Mouse (Mus musculus) bone marrow, adult 2 months (tissue): ENCODE measurements around the gene Dhx8. TPM values are rescaled to one million over a fixed set of nuclear protein-coding genes. Genes with fewer than 3 reads are reported as not detected.

Experiments used
- H3K27ac ChIP-seq: fragments of 200-500 bp; 2 replicates; pipeline ENCODE4 v1.5.1; 2012; ENCODE audit warnings: low read depth, mild to moderate bottlenecking, control low read depth, inconsistent platforms, low read length; ENCODE audit not compliant: control insufficient read depth, poor library complexity, insufficient read depth
- H3K4me1 ChIP-seq: fragments of 200-500 bp; 2 replicates; pipeline ENCODE4 v1.6.1; 2011; ENCODE audit warnings: low read length; ENCODE audit not compliant: control insufficient read depth, insufficient read depth
- H3K4me3 ChIP-seq: fragments of 200-500 bp; replicated peaks from 2 replicates; pipeline ENCODE3; 2011; ENCODE audit warnings: mild to moderate bottlenecking, low read depth, low read length, control low read depth; ENCODE audit not compliant: control insufficient read depth
- CTCF ChIP-seq: fragments of 200-500 bp; IDR thresholded peaks from 2 replicates; pipeline ENCODE4 v1.5.1; 2011; ENCODE audit warnings: low read length, control low read depth; ENCODE audit not compliant: control insufficient read depth, insufficient read depth
- POLR2A ChIP-seq: fragments of 200-500 bp; IDR thresholded peaks from 2 replicates; pipeline ENCODE4 v1.6.1; 2011; ENCODE audit warnings: low read depth, mild to moderate bottlenecking, control low read depth, low read length, borderline replicate concordance; ENCODE audit not compliant: control insufficient read depth
- WGBS: fragments of 180-500 bp; shearing (Covaris S2); methylation state at CpG from one replicate; pipeline ENCODE4 v1.1.7; 2018; 5-methylcytosine and 5-hydroxymethylcytosine counted together
- polyA plus RNA-seq: library from polyadenylated mRNA; stranded (reverse); fragments of >200 nt; gene quantifications from 2 replicates; pipeline ENCODE4 v1.2.4, GENCODE M21; 2011; ENCODE audit warnings: low replicate concordance; ENCODE audit not compliant: missing spikeins, insufficient read depth, insufficient read length

The Dhx8 gene
- polyA plus RNA-seq, 1 experiment: 16.5 TPM

DNA sequence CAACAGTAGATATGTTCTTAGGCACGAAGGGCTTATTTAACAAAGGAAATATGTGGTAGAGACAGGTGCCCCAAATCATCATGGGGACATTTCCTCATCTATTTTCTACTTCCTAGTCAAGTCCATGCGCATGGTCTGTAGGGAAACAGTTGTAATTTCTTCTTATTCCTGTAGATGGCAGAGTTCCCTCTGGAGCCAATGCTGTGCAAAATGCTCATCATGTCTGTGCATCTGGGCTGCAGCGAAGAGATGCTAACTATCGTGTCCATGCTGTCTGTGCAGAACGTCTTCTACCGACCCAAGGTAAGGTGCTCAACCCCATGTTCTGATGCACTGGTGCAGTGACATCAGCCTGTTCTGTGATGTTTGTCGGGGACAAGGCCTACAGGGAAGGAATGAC lies 31.0 kb downstream of the Dhx8 start:
- Histone ChIP-seq H3K4me1 (no peaks in the 10 kb centered on the region), H3K4me3 (no peak overlapping the region), H3K27ac (no peak overlapping the region)
- WGBS: 54% methylated on average over 7 of the region's 7 CpGs
- TF ChIP-seq CTCF (peak; percentile 42; the same call in 1 of the 2 replicates), POLR2A (no peak)

DNA sequence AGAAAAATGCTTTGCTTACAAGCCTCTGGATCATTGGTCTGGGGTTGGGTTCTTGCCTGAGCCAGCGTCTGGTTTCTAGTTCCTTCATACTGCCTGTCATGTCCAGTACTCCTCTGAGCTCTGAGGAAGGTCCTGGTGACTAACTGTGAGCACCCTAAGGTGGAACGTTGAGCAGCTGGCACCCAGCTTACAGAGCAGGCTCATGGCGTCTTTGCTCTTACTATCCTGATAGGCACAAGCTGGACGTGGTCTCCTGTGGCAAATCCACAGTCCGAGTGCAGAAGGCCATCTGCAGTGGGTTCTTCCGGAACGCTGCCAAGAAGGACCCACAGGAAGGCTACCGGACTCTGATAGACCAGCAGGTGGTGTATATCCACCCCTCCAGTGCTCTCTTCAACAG lies 31.8 kb downstream of the Dhx8 start:
- 91% methylated on average over 8 of the region's 8 CpGs for WGBS
- H3K4me3 ChIP-seq: no peak overlapping the region
- no peak overlapping the region for H3K27ac ChIP-seq
- no peaks in the 10 kb centered on the region for H3K4me1 ChIP-seq
- TF ChIP-seq POLR2A (no peak), CTCF (no peak)

- WGBS: 83% methylated on average over 5 of the region's 5 CpGs
- H3K4me3 ChIP-seq: no peak overlapping the region
- TF ChIP-seq POLR2A (no peak), CTCF (no peak)
- H3K27ac ChIP-seq: no peak overlapping the region
- H3K4me1 ChIP-seq: no peaks in the 10 kb centered on the region
Measured at GRCm38 (mm10) chr11:101767326-101767725, 34.6 kb downstream of the Dhx8 start.

DNA sequence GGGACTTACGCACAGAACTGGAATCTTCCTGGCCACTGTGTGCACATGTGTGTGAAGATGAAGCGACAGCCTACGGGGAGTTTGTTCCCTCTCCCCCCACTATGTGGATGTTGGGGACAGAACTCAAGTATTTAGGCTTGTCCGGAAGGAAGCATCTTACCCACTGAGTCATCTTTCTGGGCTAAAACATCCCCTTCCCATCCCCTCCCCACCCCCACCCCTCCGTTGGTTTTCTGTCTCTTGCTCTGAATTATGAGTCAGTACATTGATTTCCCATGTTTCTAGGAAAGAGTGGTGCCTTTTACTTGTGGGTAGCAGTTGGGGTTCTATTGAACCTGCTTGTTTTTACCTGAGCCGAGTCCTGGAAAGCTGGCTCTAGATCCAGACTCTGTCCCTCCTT lies 36.0 kb downstream of the Dhx8 start:
- Histone ChIP-seq H3K27ac (no peak overlapping the region), H3K4me3 (no peak overlapping the region), H3K4me1 (no peaks in the 10 kb centered on the region)
- TF ChIP-seq POLR2A (no peak), CTCF (no peak)
- WGBS: 85% methylated on average over 6 of the region's 6 CpGs

DNA sequence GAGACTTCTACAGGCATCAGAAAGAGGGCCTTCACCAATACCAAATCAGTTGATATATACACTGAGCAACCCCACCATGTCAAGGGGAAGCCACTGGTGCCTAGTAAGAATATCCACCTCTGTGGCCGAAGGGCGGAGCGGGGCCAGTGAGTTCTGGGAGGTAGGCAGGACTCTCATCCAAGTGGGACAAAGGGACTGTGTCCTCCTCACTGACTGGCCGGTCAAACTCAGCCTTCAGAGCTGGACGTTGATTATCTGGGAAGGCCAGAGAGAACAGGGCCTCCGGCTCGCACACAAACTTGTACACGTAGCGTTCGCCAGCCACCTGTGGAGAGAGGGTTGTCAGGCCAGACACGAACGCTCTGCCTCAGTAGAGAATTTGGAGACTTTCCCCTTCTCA lies 37.5 kb downstream of the Dhx8 start:
- 94% methylated on average over 12 of the region's 12 CpGs for WGBS
- no peak for TF ChIP-seq POLR2A
- TF ChIP-seq CTCF: no peak
- H3K4me1 ChIP-seq: no peaks in the 10 kb centered on the region
- no peak overlapping the region for H3K27ac ChIP-seq
- no peak overlapping the region for H3K4me3 ChIP-seq

GRCm38 (mm10) chr11:101772027-101772426 lies 39.3 kb downstream of the Dhx8 start:
- WGBS: 36% methylated on average over 5 of the region's 5 CpGs
- H3K4me1 ChIP-seq: no peaks in the 10 kb centered on the region
- H3K4me3 ChIP-seq: no peak overlapping the region
- no peak for TF ChIP-seq POLR2A
- no peak for TF ChIP-seq CTCF
- H3K27ac ChIP-seq: no peak overlapping the region

- Histone ChIP-seq H3K4me1 (no peaks in the 10 kb centered on the region), H3K27ac (no peak overlapping the region), H3K4me3 (no peak overlapping the region)
- 4% methylated on average over 16 of the region's 16 CpGs for WGBS
- TF ChIP-seq POLR2A (no peak), CTCF (no peak)
Measured at GRCm38 (mm10) chr11:101772449-101772848, 39.7 kb downstream of the Dhx8 start.

DNA sequence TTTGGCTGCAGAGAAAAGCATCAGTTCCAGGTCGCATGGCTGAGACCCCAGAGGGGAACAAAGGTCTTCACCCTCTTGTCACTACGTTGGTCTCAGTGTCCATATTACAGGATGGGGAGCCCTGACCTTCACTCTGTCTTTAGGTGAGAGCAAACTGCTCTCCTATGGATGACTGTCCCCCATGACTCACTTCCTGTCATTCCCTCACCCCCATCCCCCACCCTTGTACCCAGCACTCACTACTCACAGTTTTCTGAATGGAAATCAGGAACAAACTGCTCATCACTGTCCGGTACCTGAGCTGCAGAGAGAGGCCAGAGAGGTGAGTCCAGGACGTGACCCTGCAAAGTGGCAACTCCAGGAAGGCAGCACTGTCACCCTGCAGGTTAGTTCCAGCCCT lies 44.1 kb downstream of the Dhx8 start:
- Histone ChIP-seq H3K4me1 (no peaks in the 10 kb centered on the region), H3K27ac (no peak overlapping the region), H3K4me3 (no peak overlapping the region)
- 48% methylated on average over 4 of the region's 4 CpGs for WGBS
- TF ChIP-seq POLR2A (no peak), CTCF (no peak)

- Histone ChIP-seq H3K4me1 (no peaks in the 10 kb centered on the region), H3K27ac (no peak overlapping the region), H3K4me3 (no peak overlapping the region)
- TF ChIP-seq CTCF (no peak), POLR2A (no peak)
- 50% methylated on average over 1 of the region's 1 CpGs for WGBS
Measured at GRCm38 (mm10) chr11:101783135-101783534, 50.4 kb downstream of the Dhx8 start.
